Mouse (Mus musculus): ENCODE measurements at regions not wholly inside any gene's neighbourhood (a gene's known extent, or its start where the extent isn't known, plus 50 kb on each side); places are given as distances from the start of the nearest gene placed in this dataset.

- no peaks in the 10 kb centered on the region for H3K9me3 ChIP-seq (replicated peaks; ENCODE audit: control insufficient read depth, low read length)
- no peak overlapping the region for H3K27ac ChIP-seq (replicated peaks; ENCODE audit: low read depth, low read length)
- ATAC-seq (replicated peaks; ENCODE audit: insufficient number of reproducible peaks, low FRiP score, low TSS enrichment, low read depth) (no peak), DNase-seq (ENCODE audit: low spot score) (peak; percentile 61)
- H3K4me2 ChIP-seq (ENCODE audit: low read depth, low read length), result no peak overlapping the region
- H3K27me3 ChIP-seq (ENCODE audit: control insufficient read depth, insufficient read depth, low read length), result no peaks in the 10 kb centered on the region
- H3K4me3 ChIP-seq (ENCODE audit: low read depth, low read length), result no peak overlapping the region
- H3K4me1 ChIP-seq (ENCODE audit: control insufficient read depth, insufficient read depth, low read length), result no peaks in the 10 kb centered on the region
- WGBS, result 45% methylated on average over 2 of the region's 2 CpGs
- H3K9ac ChIP-seq (replicated peaks; ENCODE audit: low read length), result no peak overlapping the region
- H3K36me3 ChIP-seq (replicated peaks; ENCODE audit: control insufficient read depth, insufficient read depth, low read depth, low read length), result no peaks in the 10 kb centered on the region
These were observed 328.7 kb upstream of the Mef2c start for GRCm38 (mm10) chr13:83175086-83175485.

- Histone ChIP-seq H3K9ac (replicated peaks; ENCODE audit: low read length) (no peak overlapping the region), H3K9me3 (replicated peaks; ENCODE audit: control insufficient read depth, low read length) (no peaks in the 10 kb centered on the region), H3K4me2 (ENCODE audit: low read depth, low read length) (no peak overlapping the region), H3K27ac (replicated peaks; ENCODE audit: low read depth, low read length) (no peak overlapping the region), H3K4me1 (ENCODE audit: control insufficient read depth, insufficient read depth, low read length) (no peaks in the 10 kb centered on the region), H3K27me3 (ENCODE audit: control insufficient read depth, insufficient read depth, low read length) (no peaks in the 10 kb centered on the region), H3K36me3 (replicated peaks; ENCODE audit: control insufficient read depth, insufficient read depth, low read depth, low read length) (no peaks in the 10 kb centered on the region), H3K4me3 (ENCODE audit: low read depth, low read length) (no peak overlapping the region)
- ATAC-seq (replicated peaks; ENCODE audit: insufficient number of reproducible peaks, low FRiP score, low TSS enrichment, low read depth), result no peak
- peak; percentile 14 for DNase-seq (ENCODE audit: low spot score)
- WGBS, result 79% methylated on average over 3 of the region's 3 CpGs
These were observed 301.7 kb upstream of the Mef2c start for GRCm38 (mm10) chr13:83201931-83202671.

- ATAC-seq (replicated peaks; ENCODE audit: insufficient number of reproducible peaks, low FRiP score, low TSS enrichment, low read depth) (no peak), DNase-seq (ENCODE audit: low spot score) (no peak)
- Histone ChIP-seq H3K4me2 (ENCODE audit: low read depth, low read length) (no peak overlapping the region), H3K9ac (replicated peaks; ENCODE audit: low read length) (no peak overlapping the region), H3K9me3 (replicated peaks; ENCODE audit: control insufficient read depth, low read length) (no peaks in the 10 kb centered on the region), H3K4me3 (ENCODE audit: low read depth, low read length) (no peak overlapping the region), H3K36me3 (replicated peaks; ENCODE audit: control insufficient read depth, insufficient read depth, low read depth, low read length) (no peaks in the 10 kb centered on the region), H3K27ac (replicated peaks; ENCODE audit: low read depth, low read length) (no peak overlapping the region), H3K4me1 (ENCODE audit: control insufficient read depth, insufficient read depth, low read length) (no peaks in the 10 kb centered on the region), H3K27me3 (ENCODE audit: control insufficient read depth, insufficient read depth, low read length) (no peaks in the 10 kb centered on the region)
- WGBS, result 83% methylated on average over 1 of the region's 1 CpGs
These were observed 297.2 kb upstream of the Mef2c start for GRCm38 (mm10) chr13:83206622-83207021.

GRCm38 (mm10) chr13:83207513-83207912, 296.3 kb upstream of the Mef2c start:
- ATAC-seq (replicated peaks; ENCODE audit: insufficient number of reproducible peaks, low FRiP score, low TSS enrichment, low read depth) (no peak), DNase-seq (ENCODE audit: low spot score) (no peak)
- Histone ChIP-seq H3K9me3 (replicated peaks; ENCODE audit: control insufficient read depth, low read length) (no peaks in the 10 kb centered on the region), H3K4me3 (ENCODE audit: low read depth, low read length) (no peak overlapping the region), H3K9ac (replicated peaks; ENCODE audit: low read length) (no peak overlapping the region), H3K4me1 (ENCODE audit: control insufficient read depth, insufficient read depth, low read length) (no peaks in the 10 kb centered on the region), H3K27me3 (ENCODE audit: control insufficient read depth, insufficient read depth, low read length) (no peaks in the 10 kb centered on the region), H3K4me2 (ENCODE audit: low read depth, low read length) (no peak overlapping the region), H3K27ac (replicated peaks; ENCODE audit: low read depth, low read length) (no peak overlapping the region), H3K36me3 (replicated peaks; ENCODE audit: control insufficient read depth, insufficient read depth, low read depth, low read length) (no peaks in the 10 kb centered on the region)
- 79% methylated on average over 4 of the region's 4 CpGs for WGBS

GRCm38 (mm10) chr13:83208111-83208510, 295.7 kb upstream of the Mef2c start:
- Histone ChIP-seq H3K36me3 (replicated peaks; ENCODE audit: control insufficient read depth, insufficient read depth, low read depth, low read length) (no peaks in the 10 kb centered on the region), H3K27ac (replicated peaks; ENCODE audit: low read depth, low read length) (no peak overlapping the region), H3K9ac (replicated peaks; ENCODE audit: low read length) (no peak overlapping the region), H3K27me3 (ENCODE audit: control insufficient read depth, insufficient read depth, low read length) (no peaks in the 10 kb centered on the region), H3K4me2 (ENCODE audit: low read depth, low read length) (no peak overlapping the region), H3K4me1 (ENCODE audit: control insufficient read depth, insufficient read depth, low read length) (no peaks in the 10 kb centered on the region), H3K4me3 (ENCODE audit: low read depth, low read length) (no peak overlapping the region), H3K9me3 (replicated peaks; ENCODE audit: control insufficient read depth, low read length) (no peaks in the 10 kb centered on the region)
- 65% methylated on average over 5 of the region's 5 CpGs for WGBS
- ATAC-seq (replicated peaks; ENCODE audit: insufficient number of reproducible peaks, low FRiP score, low TSS enrichment, low read depth), result no peak
- DNase-seq (ENCODE audit: low spot score), result no peak

- Histone ChIP-seq H3K4me1 (ENCODE audit: control insufficient read depth, insufficient read depth, low read length) (no peaks in the 10 kb centered on the region), H3K4me3 (ENCODE audit: low read depth, low read length) (no peak overlapping the region), H3K4me2 (ENCODE audit: low read depth, low read length) (no peak overlapping the region), H3K36me3 (replicated peaks; ENCODE audit: control insufficient read depth, insufficient read depth, low read depth, low read length) (no peaks in the 10 kb centered on the region), H3K27me3 (ENCODE audit: control insufficient read depth, insufficient read depth, low read length) (no peaks in the 10 kb centered on the region), H3K9me3 (replicated peaks; ENCODE audit: control insufficient read depth, low read length) (no peaks in the 10 kb centered on the region), H3K27ac (replicated peaks; ENCODE audit: low read depth, low read length) (no peak overlapping the region), H3K9ac (replicated peaks; ENCODE audit: low read length) (no peak overlapping the region)
- no peak for DNase-seq (ENCODE audit: low spot score)
- no peak for ATAC-seq (replicated peaks; ENCODE audit: insufficient number of reproducible peaks, low FRiP score, low TSS enrichment, low read depth)
These were observed 289.0 kb upstream of the Mef2c start for GRCm38 (mm10) chr13:83214811-83215210.

GRCm38 (mm10) chr13:83216454-83216853, 287.4 kb upstream of the Mef2c start:
- no peak overlapping the region for H3K4me3 ChIP-seq (ENCODE audit: low read depth, low read length)
- no peak overlapping the region for H3K4me2 ChIP-seq (ENCODE audit: low read depth, low read length)
- no peak for DNase-seq (ENCODE audit: low spot score)
- no peaks in the 10 kb centered on the region for H3K9me3 ChIP-seq (replicated peaks; ENCODE audit: control insufficient read depth, low read length)
- ATAC-seq (replicated peaks; ENCODE audit: insufficient number of reproducible peaks, low FRiP score, low TSS enrichment, low read depth), result no peak
- H3K36me3 ChIP-seq (replicated peaks; ENCODE audit: control insufficient read depth, insufficient read depth, low read depth, low read length), result no peaks in the 10 kb centered on the region
- H3K27ac ChIP-seq (replicated peaks; ENCODE audit: low read depth, low read length), result no peak overlapping the region
- H3K27me3 ChIP-seq (ENCODE audit: control insufficient read depth, insufficient read depth, low read length), result no peaks in the 10 kb centered on the region
- no peak overlapping the region for H3K9ac ChIP-seq (replicated peaks; ENCODE audit: low read length)
- no peaks in the 10 kb centered on the region for H3K4me1 ChIP-seq (ENCODE audit: control insufficient read depth, insufficient read depth, low read length)
- 88% methylated on average over 3 of the region's 3 CpGs for WGBS

- Histone ChIP-seq H3K9me3 (replicated peaks; ENCODE audit: control insufficient read depth, low read length) (no peaks in the 10 kb centered on the region), H3K4me2 (ENCODE audit: low read depth, low read length) (no peak overlapping the region), H3K9ac (replicated peaks; ENCODE audit: low read length) (no peak overlapping the region), H3K36me3 (replicated peaks; ENCODE audit: control insufficient read depth, insufficient read depth, low read depth, low read length) (no peaks in the 10 kb centered on the region), H3K4me3 (ENCODE audit: low read depth, low read length) (no peak overlapping the region), H3K27me3 (ENCODE audit: control insufficient read depth, insufficient read depth, low read length) (no peaks in the 10 kb centered on the region), H3K4me1 (ENCODE audit: control insufficient read depth, insufficient read depth, low read length) (no peaks in the 10 kb centered on the region), H3K27ac (replicated peaks; ENCODE audit: low read depth, low read length) (no peak overlapping the region)
- DNase-seq (ENCODE audit: low spot score) (no peak), ATAC-seq (replicated peaks; ENCODE audit: insufficient number of reproducible peaks, low FRiP score, low TSS enrichment, low read depth) (no peak)
- WGBS, result 88% methylated on average over 1 of the region's 1 CpGs
These were observed 251.4 kb upstream of the Mef2c start for GRCm38 (mm10) chr13:83252452-83252851.

Data from embryonic facial prominence, embryonic 11.5 days (tissue).